In the genomic region with DNA sequence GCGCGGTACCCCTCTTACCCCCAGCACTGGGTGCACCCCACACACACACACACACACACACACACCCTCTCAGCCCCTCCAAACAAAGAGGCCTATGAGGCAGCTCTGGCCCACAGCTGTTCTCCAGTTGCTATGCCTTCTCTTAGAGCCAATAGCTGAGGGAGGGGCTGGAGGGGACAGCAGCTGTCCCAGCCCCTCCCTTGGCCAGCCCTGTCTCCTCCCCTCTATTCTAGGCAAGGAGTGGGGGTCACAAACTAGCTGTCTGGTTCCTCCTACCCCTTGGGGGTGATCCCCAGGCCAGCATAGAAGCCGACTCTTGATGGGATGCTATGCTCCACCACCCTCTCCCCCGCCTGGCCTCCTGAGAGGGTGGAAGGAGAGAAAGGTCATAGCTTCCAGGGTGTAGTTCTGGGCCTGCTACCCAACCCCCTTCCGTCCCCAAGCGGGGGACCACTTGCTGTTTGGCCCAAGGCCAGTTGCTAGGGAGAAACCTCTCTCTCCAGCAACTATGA, we compare ENCODE assay signal across 8 mouse cellular contexts. TPM values are rescaled to one million over a fixed set of nuclear protein-coding genes. Genes with fewer than 3 reads are reported as not detected.
A peak's percentile ranks its signal among the peaks of the same experiment; 100 is the strongest.
DNase-seq lines count a peak whose midpoint lies in the region; ATAC-seq and TF ChIP-seq lines count a peak whose summit lies in the region.

No protein-coding gene starts in this region.

- intact Hi-C loops in left cerebral cortex, adult 2 months (cut with DNase I) = no loop called here

- H3K79me2 ChIP-seq in myocyte (ENCODE audit: control insufficient read depth, insufficient read depth) = peaks cover 44% of the 10 kb centered on the region

- no peak overlapping the region for H3K9ac ChIP-seq in forebrain, embryonic 16.5 days (replicated peaks; ENCODE audit: low read depth, low read length)

- TF ChIP-seq CTCF in left cerebral cortex, adult 2 months (IDR thresholded peaks at IDR 0.05) = no peak

- no peaks in the 10 kb centered on the region for H3K36me3 ChIP-seq in forebrain, embryonic 16.5 days (ENCODE audit: control insufficient read depth, insufficient read depth)
- no peaks in the 10 kb centered on the region for H3K36me3 ChIP-seq in hindbrain, embryonic 10.5 days
- H3K36me3 ChIP-seq in myocyte (ENCODE audit: control insufficient read depth, insufficient read depth) = peaks cover 38% of the 10 kb centered on the region

- peak; percentile 51 for TF ChIP-seq POLR2A in myocyte (IDR thresholded peaks at IDR 0.05; ENCODE audit: insufficient read length, low read depth)

- DNase-seq in ovary, postnatal 10 days (ENCODE audit: low spot score) = peak; percentile 32
- no peak for DNase-seq in ovary, adult 18-20 months (ENCODE audit: low spot score)
- peak; percentile 63 for DNase-seq in hindbrain, embryonic 10.5 days (ENCODE audit: low spot score)
- no peak for DNase-seq in left cerebral cortex, adult 2 months (ENCODE audit: extremely low spot score in 1 of 2, low spot score in 2 of 2)
- no peak for DNase-seq in adrenal gland, adult 2 months

- no peak overlapping the region for H3K4me3 ChIP-seq in forebrain, embryonic 16.5 days (replicated peaks; ENCODE audit: low read length)
- peak overlapping the region; percentile 59 for H3K4me3 ChIP-seq in hindbrain, embryonic 10.5 days
- peak overlapping the region; percentile 100 for H3K4me3 ChIP-seq in myocyte
- no peak overlapping the region for H3K4me3 ChIP-seq in left cerebral cortex, adult 2 months

- H3K4me2 ChIP-seq in forebrain, embryonic 16.5 days (ENCODE audit: low read length) = peak overlapping the region; percentile 24; the same call in 1 of the 2 replicates
- peak overlapping the region; percentile 86 for H3K4me2 ChIP-seq in myocyte (ENCODE audit: low read depth)

- WGBS in forebrain, embryonic 16.5 days = 15% methylated on average over 6 of the region's 6 CpGs
- WGBS in hindbrain, embryonic 10.5 days = 5% methylated on average over 6 of the region's 6 CpGs

- ATAC-seq in forebrain, embryonic 16.5 days = peak; percentile 27
- no peak for ATAC-seq in monocyte, adult 5-6 weeks (replicated peaks; ENCODE audit: insufficient number of reproducible peaks, low FRiP score, low TSS enrichment, poor library complexity, severe bottlenecking)

- peaks cover 37% of the 10 kb centered on the region for H3K4me1 ChIP-seq in forebrain, embryonic 16.5 days (replicated peaks; ENCODE audit: control insufficient read depth, insufficient read depth, low read length)
- peaks cover 63% of the 10 kb centered on the region for H3K4me1 ChIP-seq in hindbrain, embryonic 10.5 days (replicated peaks)

- H3K27me3 ChIP-seq in forebrain, embryonic 16.5 days (replicated peaks; ENCODE audit: control insufficient read depth, insufficient read depth, low read length) = peaks cover 18% of the 10 kb centered on the region
- H3K27me3 ChIP-seq in hindbrain, embryonic 10.5 days (ENCODE audit: insufficient read depth, poor library complexity, severe bottlenecking) = peaks cover 59% of the 10 kb centered on the region
- no peaks in the 10 kb centered on the region for H3K27me3 ChIP-seq in myocyte (ENCODE audit: control insufficient read depth, insufficient read depth, insufficient read length)

- H3K9me3 ChIP-seq in forebrain, embryonic 16.5 days (ENCODE audit: control insufficient read depth, low read length) = no peaks in the 10 kb centered on the region
- H3K9me3 ChIP-seq in hindbrain, embryonic 10.5 days = no peaks in the 10 kb centered on the region

- H3ac ChIP-seq in myocyte (ENCODE audit: control insufficient read depth, insufficient read length) = peak overlapping the region; percentile 49

- no peak overlapping the region for H3K27ac ChIP-seq in forebrain, embryonic 16.5 days (ENCODE audit: low read length)
- peak overlapping the region; percentile 86 for H3K27ac ChIP-seq in hindbrain, embryonic 10.5 days
- no peak overlapping the region for H3K27ac ChIP-seq in left cerebral cortex, adult 2 months

TF ChIP-seq in myocyte, 11 proteins besides CTCF, POLR2A, EP300 and RAD21:
- TF ChIP-seq USF1 (IDR thresholded peaks at IDR 0.05; ENCODE audit: low read depth) (no peak), TCF12 (IDR thresholded peaks at IDR 0.05; ENCODE audit: insufficient read depth, poor library complexity, severe bottlenecking) (peak; percentile 97), MAX (IDR thresholded peaks at IDR 0.05; ENCODE audit: low read depth) (no peak), POLR2AphosphoS2 (IDR thresholded peaks at IDR 0.05; ENCODE audit: insufficient read length, low read depth) (peak; percentile 66), MYOD1 (IDR thresholded peaks at IDR 0.05; ENCODE audit: control insufficient read depth in 1 of 3, insufficient read length in 2 of 3, low read depth in 2 of 3) (peak; percentile 80 to 98 (median 98)), MYOG (IDR thresholded peaks at IDR 0.05; ENCODE audit: control insufficient read depth in 1 of 3, insufficient read depth in 1 of 3, insufficient read length in 2 of 3, low read depth in 2 of 3) (peak; percentile 92 to 99 (median 99)), SRF (IDR thresholded peaks at IDR 0.05; ENCODE audit: control insufficient read depth, insufficient read length, low read depth) (no peak), REST (IDR thresholded peaks at IDR 0.05; ENCODE audit: insufficient read depth, insufficient read length) (no peak), CEBPB (IDR thresholded peaks at IDR 0.05; ENCODE audit: insufficient read depth, poor library complexity, severe bottlenecking) (no peak), E2F4 (IDR thresholded peaks at IDR 0.05; ENCODE audit: insufficient read depth) (no peak), TCF3 (IDR thresholded peaks at IDR 0.05; ENCODE audit: insufficient read length, low read depth) (peak; percentile 75)

RNA-seq across cellular contexts. Expression of a gene that starts 2.9 kb away (rescaled TPM):
- 2.0 and 2.7 TPM in 2 replicates for polyA plus RNA-seq in forebrain, embryonic 16.5 days (2015; fragmentation: Nextera tagmentation; extraction: Ambion mirVana)
- 3.6 and 4.1 TPM in 2 replicates for polyA plus RNA-seq in hindbrain, embryonic 10.5 days (2016; fragmentation: Nextera tagmentation; extraction: Ambion mirVana)
- polyA plus RNA-seq in myocyte (2012; fragmentation: generic; extraction: Trizol) = 268 TPM
- not detected in 3 replicates for total RNA-seq in monocyte, adult 5-6 weeks (2017)
- 1 to 10 TPM; 1.2 to 1.7 TPM for total RNA-seq in left cerebral cortex, adult 2 months (2021)
- 1 to 10 TPM; 2.3 to 7.6 TPM for total RNA-seq in adrenal gland, adult 2 months (2021)
- polyA plus RNA-seq in adrenal gland, adult 2 months (2012; rRNA removed) = 0.88 and 1.6 TPM in 2 replicates

RNA-seq across cellular contexts. Expression of a gene that starts 31.5 kb away (rescaled TPM):
- 295 and 324 TPM in 2 replicates for polyA plus RNA-seq in forebrain, embryonic 16.5 days (2015; fragmentation: Nextera tagmentation; extraction: Ambion mirVana)
- polyA plus RNA-seq in hindbrain, embryonic 10.5 days (2016; fragmentation: Nextera tagmentation; extraction: Ambion mirVana) = 226 and 252 TPM in 2 replicates
- 242 TPM for polyA plus RNA-seq in myocyte (2012; fragmentation: generic; extraction: Trizol)
- 216 to 361 TPM (median 337 TPM) in 3 replicates for total RNA-seq in monocyte, adult 5-6 weeks (2017)
- 100 to 1,000 TPM; 242 to 247 TPM for total RNA-seq in left cerebral cortex, adult 2 months (2021)
- 100 to 1,000 TPM; 221 to 237 TPM for total RNA-seq in adrenal gland, adult 2 months (2021)
- 319 and 344 TPM in 2 replicates for polyA plus RNA-seq in adrenal gland, adult 2 months (2012; rRNA removed)

RNA-seq across cellular contexts. Expression of a gene that starts 35.2 kb away (rescaled TPM):
- polyA plus RNA-seq in forebrain, embryonic 16.5 days (2015; fragmentation: Nextera tagmentation; extraction: Ambion mirVana) = not detected in 2 replicates
- polyA plus RNA-seq in hindbrain, embryonic 10.5 days (2016; fragmentation: Nextera tagmentation; extraction: Ambion mirVana) = not detected in 2 replicates
- polyA plus RNA-seq in myocyte (2012; fragmentation: generic; extraction: Trizol) = not detected
- total RNA-seq in monocyte, adult 5-6 weeks (2017) = 0.78 TPM in 1 of 3 replicates, not detected in the others
- total RNA-seq in left cerebral cortex, adult 2 months (2021) = under 1 TPM; 0.54 to 0.72 TPM
- total RNA-seq in adrenal gland, adult 2 months (2021) = under 1 TPM in 1 of 2 experiments, not detected in 1; 0.46 TPM
- not detected in 2 replicates for polyA plus RNA-seq in adrenal gland, adult 2 months (2012; rRNA removed)

RNA-seq across cellular contexts. Expression of a gene that starts 39.9 kb away (rescaled TPM):
- 37.7 and 45.5 TPM in 2 replicates for polyA plus RNA-seq in forebrain, embryonic 16.5 days (2015; fragmentation: Nextera tagmentation; extraction: Ambion mirVana)
- 21.5 and 22.4 TPM in 2 replicates for polyA plus RNA-seq in hindbrain, embryonic 10.5 days (2016; fragmentation: Nextera tagmentation; extraction: Ambion mirVana)
- polyA plus RNA-seq in myocyte (2012; fragmentation: generic; extraction: Trizol) = 16.7 TPM
- total RNA-seq in monocyte, adult 5-6 weeks (2017) = 0.49 to 0.96 TPM (median 0.67 TPM) in 3 replicates
- total RNA-seq in left cerebral cortex, adult 2 months (2021) = 100 to 1,000 TPM; 104 to 105 TPM
- total RNA-seq in adrenal gland, adult 2 months (2021) = 1 to 10 TPM; 3.4 to 3.9 TPM
- polyA plus RNA-seq in adrenal gland, adult 2 months (2012; rRNA removed) = 1.2 and 2.1 TPM in 2 replicates

RNA-seq across cellular contexts. Expression of a gene that starts 47.7 kb away (rescaled TPM):
- polyA plus RNA-seq in forebrain, embryonic 16.5 days (2015; fragmentation: Nextera tagmentation; extraction: Ambion mirVana) = 0.25 and 0.41 TPM in 2 replicates
- 0.17 and 0.21 TPM in 2 replicates for polyA plus RNA-seq in hindbrain, embryonic 10.5 days (2016; fragmentation: Nextera tagmentation; extraction: Ambion mirVana)
- 0.17 TPM for polyA plus RNA-seq in myocyte (2012; fragmentation: generic; extraction: Trizol)
- not detected in 3 replicates for total RNA-seq in monocyte, adult 5-6 weeks (2017)
- total RNA-seq in left cerebral cortex, adult 2 months (2021) = under 1 TPM in 1 of 2 experiments, not detected in 1; 0.16 TPM
- not detected for total RNA-seq in adrenal gland, adult 2 months (2021)
- not detected in 2 replicates for polyA plus RNA-seq in adrenal gland, adult 2 months (2012; rRNA removed)

Comparison
In these comparisons a context has a peak if more than half of its experiments do, and no peak if none do; other contexts are left out.
1. DNase-seq: peak in ovary, postnatal 10 days (single experiment) and hindbrain, embryonic 10.5 days (single experiment); none in ovary, adult 18-20 months (single experiment), left cerebral cortex, adult 2 months (0 of 2) and adrenal gland, adult 2 months (single experiment).
2. H3K4me3 ChIP-seq: peak in hindbrain, embryonic 10.5 days (single experiment) and myocyte (single experiment); none in forebrain, embryonic 16.5 days (single experiment) and left cerebral cortex, adult 2 months (single experiment).
3. RNA of a gene that starts 2.9 kb away (polyA plus RNA-seq): 268 TPM in myocyte (single experiment); 3.6 to 4.1 TPM in hindbrain, embryonic 10.5 days, 2.0 to 2.7 TPM in forebrain, embryonic 16.5 days and 0.88 to 1.6 TPM in adrenal gland, adult 2 months; every median in the first group is over 10 times any median in the second.